Mouse (Mus musculus) C2C12 (cell line): Measurements from ENCODE around the gene Mon2. TPM values are rescaled to one million over a fixed set of nuclear protein-coding genes. Genes with fewer than 3 reads are reported as not detected.

Source experiments
- H3K27me3 ChIP-seq: one replicate; pipeline ENCODE4 v1.6.1; 2011; ENCODE audit not compliant: control insufficient read depth, insufficient read depth, insufficient read length
- H3K36me3 ChIP-seq: one replicate; pipeline ENCODE4 v1.6.1; 2011; ENCODE audit not compliant: control insufficient read depth, insufficient read depth
- H3K4me3 ChIP-seq: one replicate; pipeline ENCODE4 v1.5.1; 2011; ENCODE audit warnings: mild to moderate bottlenecking, control low read depth; ENCODE audit not compliant: poor library complexity, insufficient read depth, severe bottlenecking
- H3K79me2 ChIP-seq: one replicate; pipeline ENCODE4 v1.6.1; 2011; ENCODE audit not compliant: control insufficient read depth, insufficient read depth
- H3K79me3 ChIP-seq: one replicate; pipeline ENCODE4 v1.6.1; 2011; ENCODE audit warnings: low read depth, control low read depth
- H3ac ChIP-seq: one replicate; pipeline ENCODE3; 2011; ENCODE audit warnings: low read depth; ENCODE audit not compliant: control insufficient read depth, insufficient read length
- CEBPB ChIP-seq: IDR thresholded peaks from one replicate; pipeline ENCODE4 v1.6.1; 2011; ENCODE audit warnings: low read depth, mild to moderate bottlenecking, control low read depth, moderate library complexity
- CTCF ChIP-seq: IDR thresholded peaks from one replicate; pipeline ENCODE4 v1.5.1; 2011; ENCODE audit not compliant: control insufficient read depth, insufficient read depth, insufficient read length
- FOSL1 ChIP-seq: IDR thresholded peaks from one replicate; pipeline ENCODE4 v1.8.0; 2011; ENCODE audit warnings: mild to moderate bottlenecking, low read length; ENCODE audit not compliant: poor library complexity, insufficient read depth, severe bottlenecking
- MAX ChIP-seq: IDR thresholded peaks from one replicate; pipeline ENCODE4 v1.6.1; 2011; ENCODE audit warnings: mild to moderate bottlenecking, control low read depth
- MYOD1 ChIP-seq: IDR thresholded peaks from one replicate; pipeline ENCODE4 v1.6.1; 2011; ENCODE audit warnings: low read depth; ENCODE audit not compliant: control insufficient read depth, insufficient read length
- MYOG ChIP-seq: IDR thresholded peaks from one replicate; pipeline ENCODE4 v1.6.1; 2011; ENCODE audit not compliant: control insufficient read depth, insufficient read length; ENCODE audit errors: extremely low read depth
- USF1 ChIP-seq: IDR thresholded peaks from one replicate; pipeline ENCODE4 v1.6.1; 2011; ENCODE audit warnings: low read depth, mild to moderate bottlenecking, control low read depth, moderate library complexity
- polyA plus RNA-seq: library from polyadenylated mRNA; unstranded; fragments of >200 nt; fragmentation: generic; extraction: Trizol; gene quantifications from one replicate; pipeline ENCODE4 v1.2.1, GENCODE M21; 2012; ENCODE audit warnings: missing spikeins

Gene Mon2
- polyA plus RNA-seq, 1 experiment: 27.4 TPM

DNA sequence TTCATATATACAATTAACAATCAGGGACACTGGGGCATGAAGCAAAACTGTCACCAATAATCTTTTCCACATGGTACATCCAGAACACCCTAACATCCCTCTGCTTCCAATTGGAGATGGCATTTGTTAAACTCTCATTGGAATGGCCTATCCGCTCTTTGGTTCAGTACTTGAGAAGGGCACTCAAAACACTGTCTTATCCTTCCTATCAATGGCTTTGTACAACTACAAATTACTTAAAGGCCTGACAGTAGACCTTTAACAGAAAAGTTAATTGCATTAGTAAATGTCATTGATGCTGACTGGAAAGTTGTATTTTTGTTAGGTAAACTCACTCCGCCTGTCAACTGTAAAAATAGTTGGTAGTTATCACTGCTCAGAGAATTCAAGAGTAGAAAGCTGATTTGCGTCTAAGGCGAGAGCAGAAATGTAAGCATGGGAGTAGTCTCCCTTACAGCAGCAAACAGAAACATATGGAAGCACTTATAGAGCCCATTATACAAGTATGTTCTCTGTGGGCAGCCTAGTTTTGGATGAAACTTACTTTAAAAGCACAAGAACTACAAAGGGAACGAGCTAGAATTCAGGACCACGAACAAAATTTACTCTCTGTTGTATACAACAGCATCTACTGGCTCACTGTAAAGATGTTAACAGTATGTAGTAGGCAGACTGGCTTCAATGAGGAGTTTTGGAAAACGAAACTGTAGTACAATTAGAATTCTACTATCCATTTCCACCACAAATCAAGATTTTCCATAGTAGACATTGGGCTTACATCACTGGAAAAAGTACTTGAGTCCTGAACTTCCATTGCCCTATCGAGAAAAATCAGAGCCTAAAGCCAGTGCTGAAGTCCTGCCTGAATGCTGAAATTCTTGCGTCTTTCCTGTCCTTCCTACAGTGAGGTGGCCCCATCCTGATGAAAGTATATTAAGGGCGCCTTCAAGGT lies 92.5 kb downstream of the Mon2 start:
- no peak for TF ChIP-seq USF1
- no peak for TF ChIP-seq CTCF
- no peak for TF ChIP-seq CEBPB
- TF ChIP-seq MYOD1: no peak
- no peak for TF ChIP-seq MYOG
- Histone ChIP-seq H3ac (peak overlapping the region; percentile 75), H3K36me3 (peaks cover 44% of the 10 kb centered on the region), H3K79me3 (peaks cover 34% of the 10 kb centered on the region), H3K4me3 (peak overlapping the region; percentile 91), H3K79me2 (peaks cover 47% of the 10 kb centered on the region), H3K27me3 (no peaks in the 10 kb centered on the region)

DNA sequence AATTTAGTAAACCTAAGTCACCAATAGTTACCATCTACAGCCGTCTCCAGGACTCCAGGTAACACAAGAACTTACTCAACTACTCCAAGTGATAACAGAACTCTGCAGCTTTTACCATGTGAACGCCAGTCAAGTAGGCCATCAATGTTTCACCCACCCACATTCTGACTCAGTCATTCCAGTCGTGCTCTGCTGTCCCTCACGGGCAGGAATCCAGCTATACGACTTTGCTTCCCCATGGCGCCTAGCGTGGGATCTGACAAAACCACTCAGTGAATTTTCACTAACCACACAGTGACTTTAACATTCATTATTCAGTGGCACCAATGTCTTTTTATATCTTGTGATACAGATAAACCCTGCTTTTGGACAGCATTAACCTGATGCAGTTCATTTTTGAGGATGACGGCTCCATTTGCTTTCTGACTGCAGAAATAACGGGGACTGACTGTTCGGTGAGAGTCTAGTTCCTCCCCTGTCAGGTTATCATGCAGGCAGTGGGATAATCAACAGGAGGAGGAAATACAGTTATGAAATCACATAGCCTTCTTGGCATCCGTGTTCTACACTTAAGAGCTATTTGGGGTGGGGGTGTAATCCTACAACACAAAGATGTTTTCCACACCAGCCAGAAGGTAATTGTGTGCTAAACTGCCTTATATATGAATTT lies 93.3 kb downstream of the Mon2 start:
- peaks cover 44% of the 10 kb centered on the region for H3K36me3 ChIP-seq
- no peak overlapping the region for H3K4me3 ChIP-seq
- TF ChIP-seq MAX (no peak), CEBPB (no peak), MYOG (no peak), CTCF (no peak), FOSL1 (no peak), USF1 (no peak), MYOD1 (no peak)
- peaks cover 47% of the 10 kb centered on the region for H3K79me2 ChIP-seq
- H3K27me3 ChIP-seq: no peaks in the 10 kb centered on the region
- H3K79me3 ChIP-seq: peaks cover 34% of the 10 kb centered on the region
- H3ac ChIP-seq: peak overlapping the region; percentile 57

DNA sequence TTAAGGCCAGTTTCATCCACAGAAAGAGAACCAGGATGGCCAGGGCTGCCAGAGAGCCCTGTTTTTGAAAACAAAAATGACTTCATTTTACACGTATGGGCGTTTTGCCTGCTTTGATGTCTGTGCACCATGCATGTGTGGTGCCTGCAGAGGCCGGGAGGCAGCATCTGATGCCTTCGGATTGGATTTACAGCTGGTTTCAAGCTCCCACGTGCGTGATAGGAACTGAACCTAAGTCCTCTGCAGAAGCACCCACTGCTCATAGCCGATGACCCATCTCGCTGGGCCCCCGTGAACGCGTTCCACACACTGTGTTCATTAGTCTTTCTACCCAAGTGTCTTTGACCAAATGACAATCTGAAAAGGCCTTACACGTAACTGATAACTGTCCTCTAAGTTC lies 96.2 kb downstream of the Mon2 start:
- H3K36me3 ChIP-seq: peaks cover 44% of the 10 kb centered on the region
- peaks cover 32% of the 10 kb centered on the region for H3K79me3 ChIP-seq
- no peak overlapping the region for H3K4me3 ChIP-seq
- no peak overlapping the region for H3ac ChIP-seq
- H3K27me3 ChIP-seq: no peaks in the 10 kb centered on the region
- peaks cover 41% of the 10 kb centered on the region for H3K79me2 ChIP-seq
- TF ChIP-seq USF1 (no peak), CTCF (no peak), MYOG (no peak), MYOD1 (no peak), MAX (no peak), FOSL1 (no peak), CEBPB (no peak)

DNA sequence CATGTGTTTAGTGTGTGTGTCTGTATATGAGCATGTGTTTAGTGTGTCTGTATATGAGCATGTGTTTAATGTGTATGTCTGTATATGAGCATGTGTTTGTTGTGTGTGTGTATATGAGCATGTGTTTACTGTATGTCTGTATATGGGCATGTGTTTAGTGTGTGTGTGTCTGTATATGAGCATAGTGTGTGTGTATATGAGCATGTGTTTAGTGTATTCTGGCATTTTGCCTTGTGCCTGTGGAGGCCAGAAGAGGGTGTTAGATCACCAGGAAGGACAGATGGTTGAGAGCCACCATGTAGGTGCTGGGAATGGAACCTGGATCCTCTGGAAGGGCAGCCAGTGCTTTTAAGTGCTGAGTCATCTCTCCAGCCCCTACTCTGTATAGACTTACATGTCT lies 96.9 kb downstream of the Mon2 start:
- Histone ChIP-seq H3ac (no peak overlapping the region), H3K4me3 (no peak overlapping the region), H3K79me2 (peaks cover 34% of the 10 kb centered on the region), H3K27me3 (no peaks in the 10 kb centered on the region), H3K36me3 (peaks cover 44% of the 10 kb centered on the region), H3K79me3 (peaks cover 24% of the 10 kb centered on the region)
- TF ChIP-seq MAX: no peak
- TF ChIP-seq CTCF: no peak
- TF ChIP-seq FOSL1: no peak
- no peak for TF ChIP-seq USF1
- no peak for TF ChIP-seq MYOD1
- TF ChIP-seq MYOG: no peak

DNA sequence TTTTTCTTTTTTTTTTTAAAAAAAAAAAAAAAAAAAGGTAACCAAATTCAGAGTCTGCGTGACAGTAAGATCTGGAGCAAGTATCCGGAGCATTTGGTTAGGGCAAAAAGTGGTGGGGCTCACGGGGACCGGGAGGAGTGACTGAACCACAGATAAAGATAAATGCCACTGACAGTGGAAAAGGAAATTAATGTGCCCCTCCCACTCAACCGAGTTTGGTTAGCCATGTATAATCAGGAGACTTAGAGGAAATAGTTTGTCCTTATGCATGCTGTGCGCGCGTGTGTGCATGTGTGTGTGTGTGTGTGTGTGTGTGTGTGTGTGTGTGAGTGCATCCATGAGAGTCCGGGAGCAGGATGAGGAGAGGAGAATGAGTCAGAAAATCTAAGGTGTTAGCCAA lies 100.3 kb downstream of the Mon2 start:
- Histone ChIP-seq H3K79me3 (no peaks in the 10 kb centered on the region), H3K27me3 (no peaks in the 10 kb centered on the region), H3ac (no peak overlapping the region), H3K79me2 (peaks cover under 1% of the 10 kb centered on the region), H3K4me3 (no peak overlapping the region), H3K36me3 (peaks cover 14% of the 10 kb centered on the region)
- TF ChIP-seq MYOG (no peak), MAX (no peak), CTCF (no peak), FOSL1 (no peak), USF1 (no peak), MYOD1 (no peak), CEBPB (no peak)

DNA sequence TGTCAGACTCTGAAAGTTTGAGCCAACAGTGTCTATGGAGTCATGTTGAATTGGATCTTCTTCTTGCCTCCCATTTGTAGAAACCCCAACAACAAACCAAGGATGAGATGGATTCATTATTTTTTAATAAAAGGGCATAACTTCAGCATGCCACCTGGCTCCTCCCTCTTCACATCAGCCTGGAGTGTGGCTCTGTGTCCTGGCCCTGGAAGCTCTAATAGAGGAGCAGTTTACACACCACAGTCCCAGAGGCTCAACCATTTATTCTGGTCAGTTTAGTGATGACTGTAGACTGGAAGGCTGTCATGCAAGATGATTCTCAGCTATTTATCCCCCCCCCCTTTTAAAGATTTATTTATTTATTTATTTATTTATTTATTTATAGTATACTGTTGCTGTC lies 103.1 kb downstream of the Mon2 start:
- H3K79me2 ChIP-seq: no peaks in the 10 kb centered on the region
- no peak for TF ChIP-seq USF1
- no peak for TF ChIP-seq CEBPB
- TF ChIP-seq MAX: no peak
- no peak for TF ChIP-seq MYOG
- no peaks in the 10 kb centered on the region for H3K27me3 ChIP-seq
- no peak overlapping the region for H3ac ChIP-seq
- no peak overlapping the region for H3K4me3 ChIP-seq
- no peaks in the 10 kb centered on the region for H3K79me3 ChIP-seq
- H3K36me3 ChIP-seq: no peaks in the 10 kb centered on the region
